Mouse (Mus musculus) left cerebral cortex, adult 6 months (tissue): ENCODE measurements around the gene Cdcp1. TPM values are rescaled to one million over a fixed set of nuclear protein-coding genes. Genes with fewer than 3 reads are reported as not detected.

ENCODE experiments used
- long read RNA-seq, 2 experiments: library from polyadenylated mRNA; unstranded; transcript quantifications; one replicate each; pipeline ENCODE4 v2.0.0; 2019 to 2020
- polyA plus RNA-seq: library from polyadenylated mRNA; unstranded; fragments of <200 nt; fragmentation: Nextera tagmentation; gene quantifications from 2 replicates; pipeline ENCODE4 v1.2.3, GENCODE M21; 2021

Gene Cdcp1
- polyA plus RNA-seq, result 0.09 and 0.18 TPM in 2 replicates
- long read RNA-seq, experiment 1, result 0 reads
- long read RNA-seq, experiment 2, result 0 reads

DNA sequence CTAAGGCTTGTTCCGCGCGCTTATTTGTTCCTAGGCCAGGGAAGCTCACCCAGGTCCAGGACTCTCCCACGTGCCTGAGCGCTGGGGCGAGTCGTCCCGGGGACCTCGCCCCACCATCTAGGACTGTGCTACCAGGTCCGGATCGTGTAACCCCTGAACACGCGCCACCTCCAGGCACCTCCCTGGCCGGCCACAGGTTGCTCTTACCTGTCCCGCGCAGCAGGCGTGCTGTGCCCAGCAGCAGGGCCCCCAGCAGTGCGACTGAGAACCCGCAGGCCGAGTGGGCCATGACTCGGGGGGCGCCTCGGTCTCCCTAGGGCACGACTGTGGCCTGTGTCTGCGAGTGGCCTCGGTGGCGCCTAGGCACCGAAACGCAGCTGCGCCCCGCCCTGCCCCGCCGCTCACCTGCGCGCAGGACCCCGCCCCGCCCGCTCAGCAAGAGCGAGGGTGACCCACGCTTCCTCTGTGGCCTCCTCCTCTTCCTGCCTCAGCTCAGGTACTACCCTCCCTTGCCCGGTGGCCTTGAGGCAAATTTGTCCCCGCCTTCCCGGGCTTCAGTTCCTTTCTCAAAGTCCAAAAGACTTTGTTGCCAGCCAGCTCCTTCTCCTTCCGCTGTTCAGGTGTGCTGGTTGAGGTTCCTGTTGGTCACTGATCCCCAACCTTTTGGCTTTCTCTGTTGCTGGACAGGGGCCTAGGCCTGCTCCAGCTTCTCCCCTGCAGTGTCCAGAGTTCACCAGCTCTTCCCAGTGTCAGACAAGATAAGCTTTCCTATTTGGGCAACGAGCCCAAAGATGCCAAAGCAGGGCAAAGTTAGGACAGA is at the start of gene Cdcp1:
Gene Cdcp1, minus strand, starts transcription at position 418 of the 820 bp plus-strand sequence.

DNA sequence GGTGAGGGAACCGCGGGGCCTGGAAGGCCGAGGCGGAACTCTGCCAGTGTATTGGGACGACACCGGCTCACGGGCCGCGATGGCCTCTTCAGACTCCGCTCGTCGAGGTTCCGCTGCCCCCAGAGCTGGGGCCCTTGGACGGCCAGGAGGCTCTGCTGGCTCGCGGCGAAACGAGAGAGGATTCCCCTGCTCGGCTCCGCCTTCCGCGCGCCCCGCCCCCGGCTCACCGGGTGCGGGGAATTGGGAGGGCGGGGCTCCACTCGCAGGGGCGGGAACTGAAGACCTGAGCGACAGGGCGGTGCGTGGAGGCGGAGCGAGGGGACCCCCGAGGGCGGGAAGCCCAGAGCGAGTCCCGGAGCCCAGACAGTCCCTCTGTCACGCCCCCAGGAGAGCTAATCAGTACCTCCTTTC is 44.8 kb upstream of the Cdcp1 start, which contains the start of gene Tmem158:
Gene Tmem158, minus strand, starts transcription at position 154 of the 411 bp plus-strand sequence.

DNA sequence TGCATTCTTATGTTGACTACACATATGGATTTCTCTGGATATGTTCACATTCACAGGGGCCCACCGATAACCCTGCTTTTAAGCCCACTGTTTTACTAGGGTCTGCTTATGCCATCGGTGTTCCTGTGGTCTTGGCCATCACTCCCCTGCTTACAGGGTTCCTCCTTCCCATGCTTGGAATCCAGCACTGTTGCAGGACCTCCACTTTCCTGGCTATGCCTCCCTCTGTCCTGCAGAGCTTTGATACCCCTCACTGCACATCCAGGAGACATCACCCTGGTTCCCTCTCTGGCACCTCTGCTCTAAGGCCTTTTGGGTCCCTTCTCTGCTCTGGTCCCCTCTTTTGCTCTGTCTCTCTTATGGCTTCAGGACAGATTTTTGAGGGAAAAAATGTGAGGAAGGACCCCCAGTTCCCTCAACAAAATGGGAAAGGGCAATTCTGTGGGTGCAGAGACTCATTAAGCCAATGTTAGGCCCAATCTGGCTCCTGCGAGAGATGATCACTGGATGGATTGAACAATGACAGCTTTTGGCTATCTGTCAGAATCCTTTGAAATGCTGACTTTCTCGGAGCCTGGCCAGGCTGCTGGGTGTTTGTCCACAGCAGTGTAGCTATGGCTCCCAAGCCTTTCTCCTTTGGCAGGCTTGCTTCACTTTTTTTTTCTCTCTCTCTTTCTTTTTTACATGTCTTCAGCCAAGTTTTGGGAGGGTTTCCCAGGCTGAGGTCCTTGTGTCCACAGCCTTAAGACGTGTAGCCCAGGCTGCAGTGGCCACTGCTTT is 65.4 kb downstream of the Cdcp1 start, which contains the start of gene Clec3b:
Gene Clec3b, plus strand, starts transcription at position 706 of the 780 bp plus-strand sequence.

Other genes starting within 250 kb of the Cdcp1 start
- 50.7 and 58.4 TPM in 2 replicates for gene Tmem42, start 194.7 kb downstream of the Cdcp1 start, polyA plus RNA-seq
- 0.31 and 0.38 TPM in 2 replicates for gene Tgm4, start 181.3 kb downstream of the Cdcp1 start, polyA plus RNA-seq
- gene Zdhhc3, start 102.8 kb downstream of the Cdcp1 start, polyA plus RNA-seq, result 58.2 and 64.3 TPM in 2 replicates
- gene Exosc7, start 102.8 kb downstream of the Cdcp1 start, polyA plus RNA-seq, result 58.6 and 82.2 TPM in 2 replicates
- gene Clec3b, start 65.1 kb downstream of the Cdcp1 start, polyA plus RNA-seq, result 0.41 TPM in 1 of 2 replicates, not detected in the other
- gene Tmem158, start 44.7 kb upstream of the Cdcp1 start, polyA plus RNA-seq, result 9.3 and 83.4 TPM in 2 replicates
- 124 and 357 TPM in 2 replicates for gene Lars2, start 150.9 kb upstream of the Cdcp1 start, polyA plus RNA-seq